Mouse (Mus musculus) brain, adult 10 weeks (tissue): ENCODE measurements around the gene Fhdc1. TPM values are rescaled to one million over a fixed set of nuclear protein-coding genes. Genes with fewer than 3 reads are reported as not detected.

ENCODE experiments used
- polyA plus RNA-seq: library from polyadenylated mRNA; stranded (reverse); fragments of 350-450 nt; fragmentation: Illumina TruSeq; extraction: RNeasy Lipid Tissue Mini Kit (QIAGEN cat#74804); gene quantifications from one replicate; pipeline ENCODE4 v1.2.3, GENCODE M21; 2015; ENCODE audit warnings: low read depth, low replicate concordance

Gene Fhdc1
- 3.9 TPM for polyA plus RNA-seq

DNA sequence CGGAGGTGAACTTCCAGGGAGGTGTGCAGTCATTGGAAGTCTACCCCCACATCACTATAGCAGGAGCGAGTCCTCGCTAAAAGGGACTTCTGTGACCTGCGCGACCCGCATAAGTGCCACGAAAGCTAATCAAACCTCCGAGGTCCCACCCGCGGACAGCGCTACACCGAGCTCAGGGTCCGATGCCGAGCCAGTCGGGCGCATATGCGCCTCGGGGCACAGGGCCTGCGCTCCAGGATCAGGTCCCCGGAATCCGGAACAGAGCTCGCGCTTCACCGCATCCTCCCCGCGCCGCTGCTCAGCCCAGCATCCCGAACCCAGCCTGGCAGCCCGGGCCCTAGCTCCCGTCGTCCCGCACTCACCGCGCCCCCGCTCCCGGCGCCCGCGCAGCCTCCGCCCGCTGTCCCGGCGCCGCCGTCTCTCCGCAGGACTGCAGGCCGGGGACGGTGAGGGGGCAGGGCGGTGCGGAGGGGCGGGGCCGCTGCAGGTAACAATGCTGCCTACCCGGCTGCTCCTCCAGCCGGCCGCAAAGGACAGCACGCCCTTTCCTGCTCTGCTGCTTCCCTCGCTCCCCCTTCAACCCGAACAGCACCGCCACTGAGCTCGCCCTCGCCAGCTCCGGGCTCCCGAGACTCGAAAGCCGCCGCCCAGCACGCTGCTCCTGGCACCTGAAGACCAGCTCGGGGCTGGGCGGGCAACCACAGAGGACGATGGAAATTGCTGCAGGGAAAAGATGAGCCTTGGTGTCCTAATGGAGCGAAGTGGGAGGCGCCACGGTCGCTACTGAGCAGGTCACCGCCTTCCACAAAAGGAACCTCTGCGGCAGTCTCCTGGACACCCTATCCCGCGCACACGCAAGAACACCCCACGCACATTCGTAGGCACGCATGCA is at the start of gene Fhdc1:
Fhdc1 (minus strand) TSS at position 424 of the 892 bp plus-strand sequence.

Other genes starting within 250 kb of the Fhdc1 start
- 98.5 TPM for gene Trim2, start 173.6 kb downstream of the Fhdc1 start, polyA plus RNA-seq
- 19.2 TPM for gene Arfip1, start 102.2 kb upstream of the Fhdc1 start, polyA plus RNA-seq
- gene Tigd4, start 113.1 kb upstream of the Fhdc1 start, polyA plus RNA-seq: not detected
- gene Tmem154, start 185.8 kb upstream of the Fhdc1 start, polyA plus RNA-seq: 0.16 TPM